Mouse (Mus musculus) gastrocnemius, postnatal 14 days (tissue): ENCODE results near the gene Tdrd1. TPM values are rescaled to one million over a fixed set of nuclear protein-coding genes. Genes with fewer than 3 reads are reported as not detected.
A peak's percentile ranks its signal among the peaks of the same experiment; 100 is the strongest.

Experiments used
- DNase-seq: peaks from one replicate; pipeline ENCODE4 v3.0.0; 2021; ENCODE audit warnings: mixed read lengths
- intact Hi-C: fragments of 180-260 bp; cut with DNase I; formaldehyde crosslinking; loops from one replicate; pipeline ENCODE4 v1.15.1; 2025; ENCODE audit warnings: low total_unique reads
- total RNA-seq, 2 experiments: library from RNA; stranded (reverse); gene quantifications; 2 replicates each; pipeline ENCODE4 v1.2.3; 2021

Tdrd1 gene
- total RNA-seq, 2 experiments from 2014 or later: not detected

GRCm38 (mm10) chr19:56821798-56822447 is 4.1 kb upstream of the Tdrd1 start, which contains the start of gene Ccdc186:
Gene Ccdc186 (minus strand): TSS chr19:56822190.
- DNase-seq: peak; percentile 95

DNA sequence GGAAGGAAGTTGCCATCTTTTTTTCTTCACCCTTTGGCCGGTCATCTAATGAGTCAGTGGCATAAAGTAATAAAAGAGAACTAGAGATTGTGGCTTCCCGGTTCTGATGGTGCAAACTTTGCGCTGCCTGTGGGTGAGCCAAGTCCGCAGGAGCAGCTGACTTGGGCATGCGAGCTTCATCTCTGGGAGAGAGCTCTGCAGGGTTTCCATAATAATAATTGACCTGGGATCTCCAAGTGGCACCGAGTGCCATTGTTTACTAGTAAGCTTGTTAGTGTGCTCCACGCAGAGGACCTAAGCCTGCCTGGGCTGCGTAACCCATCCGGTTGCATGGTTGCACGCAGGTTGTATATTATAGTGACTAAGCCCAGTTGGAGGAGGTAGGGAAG is 3.6 kb upstream of the Tdrd1 start:
- DNase-seq: no peak
- intact Hi-C loops: no loop called here

More at GRCm38 (mm10) chr19:56821798-56822447, 4.1 kb upstream of the Tdrd1 start, which contains the start of gene Ccdc186:
- intact Hi-C loops: no loop called here

DNA sequence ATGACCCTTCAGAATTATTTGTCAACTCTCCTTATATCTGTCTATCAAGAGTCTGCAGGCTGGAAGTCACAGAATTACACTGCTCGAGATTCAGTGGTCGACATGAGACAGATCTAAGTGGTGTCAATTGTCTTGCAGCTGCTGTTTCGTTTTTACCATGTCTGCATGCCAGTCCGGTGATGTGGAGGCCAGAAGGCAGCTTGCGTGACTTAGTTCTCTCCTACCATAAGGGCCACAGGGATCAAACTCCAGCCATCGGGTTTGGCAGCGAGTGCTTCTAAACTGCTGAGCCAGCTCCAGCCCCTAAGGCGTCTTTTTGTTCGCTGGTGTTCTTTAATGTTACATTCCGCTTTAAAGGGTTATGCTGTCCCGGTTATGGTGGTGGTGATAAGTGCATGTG is 2.3 kb downstream of the Tdrd1 start:
- intact Hi-C loops: no loop called here
- no peak for DNase-seq

DNA sequence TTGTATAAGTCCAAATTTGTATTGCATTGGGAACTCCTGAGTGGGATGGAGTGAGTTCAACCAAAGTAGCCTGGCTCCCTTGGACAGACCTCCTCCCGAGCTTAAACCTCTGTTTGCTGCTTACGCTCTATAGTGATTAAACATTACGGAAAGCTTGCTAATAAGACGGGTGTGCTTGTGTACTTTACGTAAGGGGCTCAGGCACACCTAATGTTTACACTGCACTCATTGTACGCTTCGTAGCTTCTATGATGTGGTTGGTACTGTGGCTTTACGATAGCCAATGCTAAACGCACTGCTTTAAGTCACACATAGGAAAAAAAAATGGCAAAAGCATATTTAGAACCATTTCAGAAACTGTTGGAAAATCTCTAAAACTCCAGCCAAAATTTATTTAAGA is 3.3 kb downstream of the Tdrd1 start:
- intact Hi-C loops: no loop called here
- DNase-seq: no peak

GRCm38 (mm10) chr19:56830163-56830562 is 4.2 kb downstream of the Tdrd1 start:
- DNase-seq: no peak
- intact Hi-C loops: no loop called here

DNA sequence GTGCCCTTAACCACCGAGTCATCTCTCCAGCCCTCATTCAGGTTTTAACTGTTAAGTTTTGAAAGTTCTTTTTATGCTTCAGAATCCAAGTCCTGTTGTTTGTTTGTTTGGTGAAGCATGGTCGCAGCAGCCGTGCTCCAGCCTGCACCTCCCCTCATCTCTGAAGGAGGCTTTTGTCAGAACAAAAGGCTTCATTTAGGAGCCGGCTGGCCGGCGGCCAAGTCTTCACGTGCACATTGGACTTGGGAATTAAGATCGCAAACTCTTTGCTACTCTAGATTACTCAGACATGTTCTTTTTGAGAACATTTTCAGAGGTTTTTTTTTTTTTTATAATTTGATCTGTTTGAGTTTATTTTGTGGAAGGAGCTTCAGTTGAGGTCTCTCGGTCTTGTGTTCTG is 9.3 kb downstream of the Tdrd1 start:
- DNase-seq: peak; percentile 20
- intact Hi-C loops: no loop called here

- DNase-seq: peak; percentile 26
- intact Hi-C loops: no loop called here
Measured at GRCm38 (mm10) chr19:56838942-56839706, 13.1 kb downstream of the Tdrd1 start.

DNA sequence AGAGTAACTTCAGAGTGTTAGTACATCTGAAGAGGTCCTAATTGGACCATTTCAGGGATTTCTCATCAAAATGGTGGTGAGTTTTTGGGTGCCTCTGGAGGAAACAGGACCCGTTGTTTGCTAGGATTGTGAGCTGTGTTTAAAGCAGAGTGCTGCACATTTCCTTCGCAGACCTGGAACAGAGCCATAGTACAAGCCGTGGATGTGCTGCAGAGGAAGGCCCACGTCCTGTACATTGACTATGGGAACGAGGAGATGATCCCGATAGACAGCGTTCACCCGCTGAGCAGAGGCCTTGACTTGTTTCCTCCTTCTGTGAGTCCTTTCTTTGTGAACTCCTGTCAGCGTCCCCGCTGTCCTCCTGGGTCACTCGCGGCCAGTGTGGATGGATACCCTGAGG is 17.0 kb downstream of the Tdrd1 start:
- intact Hi-C loops: no loop called here
- no peak for DNase-seq

- intact Hi-C loops: no loop called here
Measured at GRCm38 (mm10) chr19:56852590-56852989, 26.6 kb downstream of the Tdrd1 start.

GRCm38 (mm10) chr19:56856455-56856854 is 30.4 kb downstream of the Tdrd1 start:
- intact Hi-C loops: no loop called here
- DNase-seq: no peak

More at GRCm38 (mm10) chr19:56852590-56852989, 26.6 kb downstream of the Tdrd1 start:
- no peak for DNase-seq

DNA sequence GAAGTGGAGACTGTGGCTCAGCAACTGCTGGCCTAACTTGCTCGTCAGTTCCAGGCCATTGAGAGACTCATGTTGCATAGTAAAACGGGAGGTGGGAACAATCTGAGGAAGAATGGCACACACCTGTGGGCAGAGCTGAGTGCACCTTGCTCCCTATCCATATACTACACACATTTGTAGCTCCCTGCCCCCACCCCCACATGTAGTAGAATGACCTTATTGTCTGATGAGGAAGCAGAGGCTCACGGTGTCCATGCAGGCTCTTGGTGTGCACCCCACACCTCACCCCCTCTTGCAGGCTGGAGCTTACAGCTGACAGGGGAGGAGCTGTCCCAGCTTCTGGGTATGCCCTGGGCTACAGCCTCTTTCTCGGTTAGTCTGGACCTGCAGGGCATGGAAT is 41.7 kb downstream of the Tdrd1 start:
- no peak for DNase-seq
- intact Hi-C loops: no loop called here

GRCm38 (mm10) chr19:56873816-56874600 is 48.0 kb downstream of the Tdrd1 start, which contains the start of gene Vwa2:
Gene Vwa2 (plus strand): TSS chr19:56874249.
- intact Hi-C loops: no loop called here

GRCm38 (mm10) chr19:56874601-56875315 is 48.7 kb downstream of the Tdrd1 start:
- intact Hi-C loops: no loop called here
- DNase-seq: no peak

More at GRCm38 (mm10) chr19:56873816-56874600, 48.0 kb downstream of the Tdrd1 start, which contains the start of gene Vwa2:
- peak; percentile 20 for DNase-seq

GRCm38 (mm10) chr19:56877364-56877763 is 51.4 kb downstream of the Tdrd1 start:
- intact Hi-C loops: no loop called here
- DNase-seq: no peak

DNA sequence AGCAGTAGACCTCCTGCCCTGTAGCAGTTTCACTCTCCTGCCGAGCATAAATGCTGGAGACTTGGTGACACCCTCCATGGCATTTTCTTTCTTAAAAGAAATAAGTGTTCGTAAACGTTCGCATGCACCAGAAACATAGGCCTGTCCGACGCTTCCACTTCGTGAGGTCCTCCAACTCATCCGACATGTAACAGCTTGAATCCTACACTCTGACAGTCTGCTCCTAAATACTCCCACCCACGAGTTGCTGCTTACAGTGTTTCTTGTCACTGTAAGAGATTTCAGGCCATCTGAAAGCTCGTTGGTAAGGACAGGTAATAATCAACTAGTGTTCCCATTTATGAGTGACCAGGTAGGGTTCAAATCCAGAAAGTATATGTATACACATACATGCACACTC is 61.9 kb downstream of the Tdrd1 start:
- DNase-seq: no peak

GRCm38 (mm10) chr19:56888654-56889053 is 62.6 kb downstream of the Tdrd1 start:
- no peak for DNase-seq
- intact Hi-C loops: no loop called here

More for the DNA sequence above, 61.9 kb downstream of the Tdrd1 start:
- intact Hi-C loops: no loop called here

DNA sequence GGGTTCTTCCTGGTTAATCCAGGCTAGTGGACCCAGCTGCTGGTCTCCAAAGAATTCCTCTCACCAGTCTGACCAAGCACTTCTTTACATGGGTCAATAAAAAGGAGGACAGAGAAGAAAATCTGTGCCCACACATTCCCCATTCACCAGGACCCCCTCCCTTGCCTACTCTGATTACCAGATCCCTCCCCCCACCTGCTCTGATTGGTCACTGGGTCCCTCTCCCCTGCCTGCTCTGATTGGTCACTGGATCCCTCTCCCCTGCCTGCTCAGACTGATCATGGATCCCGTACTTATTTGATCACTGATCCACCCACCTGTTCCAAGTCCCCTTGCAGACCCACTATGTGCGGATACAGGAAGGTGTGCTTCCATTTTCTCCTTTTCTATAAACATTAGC is 65.4 kb downstream of the Tdrd1 start:
- intact Hi-C loops: no loop called here
- no peak for DNase-seq

GRCm38 (mm10) chr19:56892586-56892985 is 66.6 kb downstream of the Tdrd1 start:
- intact Hi-C loops: no loop called here
- DNase-seq: no peak

DNA sequence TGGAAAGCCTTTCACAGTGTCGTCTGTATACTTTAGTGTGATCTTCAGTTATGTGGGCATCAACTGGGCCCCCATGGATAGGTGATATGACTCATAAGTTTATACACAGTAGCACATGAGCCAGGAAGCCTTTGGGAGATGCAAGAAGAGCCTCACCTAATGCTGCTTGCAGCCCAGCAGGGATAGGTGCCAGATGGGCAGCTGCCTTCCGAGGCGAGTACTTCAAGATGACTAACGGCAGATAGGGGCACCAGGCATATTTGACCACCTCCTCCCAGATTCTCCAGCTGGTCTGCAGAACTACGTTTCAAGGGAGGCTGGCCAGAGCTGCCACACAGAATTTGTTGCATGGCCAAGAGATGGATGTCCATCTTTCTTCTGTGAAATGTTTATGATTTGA is 67.3 kb downstream of the Tdrd1 start:
- DNase-seq: no peak

More for the DNA sequence above, 67.3 kb downstream of the Tdrd1 start:
- intact Hi-C loops: no loop called here
